Mouse (Mus musculus) limb, embryonic 15.5 days (tissue): ENCODE data around the gene Col6a4. TPM values are rescaled to one million over a fixed set of nuclear protein-coding genes. Genes with fewer than 3 reads are reported as not detected.

ENCODE experiments used
- ATAC-seq: fragments of 200-750 bp; cut with Nextera tagmentation; 2 replicates; pipeline ENCODE4 v1.8.0; 2017; ENCODE audit warnings: low read depth, moderate TSS enrichment; ENCODE audit not compliant: insufficient number of reproducible peaks, low FRiP score, low TSS enrichment
- H3K27ac ChIP-seq: fragments of 300-500 bp; sonication (generic); 2 replicates; pipeline ENCODE4 v1.5.1; 2015; ENCODE audit warnings: moderate library complexity, mild to moderate bottlenecking, inconsistent platforms
- H3K27me3 ChIP-seq: fragments of 300-500 bp; sonication (generic); 2 replicates; pipeline ENCODE4 v1.6.1; 2015; ENCODE audit warnings: inconsistent platforms
- H3K36me3 ChIP-seq: fragments of 300-500 bp; sonication (generic); 2 replicates; pipeline ENCODE4 v1.6.1; 2015; ENCODE audit warnings: inconsistent platforms
- H3K4me1 ChIP-seq: fragments of 300-500 bp; sonication (generic); 2 replicates; pipeline ENCODE4 v1.6.1; 2015; ENCODE audit warnings: inconsistent platforms
- H3K4me2 ChIP-seq: fragments of 300-500 bp; sonication (generic); 2 replicates; pipeline ENCODE4 v1.6.1; 2015; ENCODE audit warnings: mild to moderate bottlenecking, inconsistent platforms
- H3K4me3 ChIP-seq: fragments of 300-500 bp; sonication (generic); 2 replicates; pipeline ENCODE4 v1.5.1; 2015; ENCODE audit warnings: mild to moderate bottlenecking, inconsistent platforms
- H3K9ac ChIP-seq: fragments of 300-500 bp; sonication (generic); 2 replicates; pipeline ENCODE4 v1.6.1; 2015; ENCODE audit warnings: inconsistent platforms
- H3K9me3 ChIP-seq: fragments of 300-500 bp; sonication (generic); 2 replicates; pipeline ENCODE4 v1.6.1; 2016; ENCODE audit warnings: inconsistent platforms
- whole genome bisulfite sequencing: fragments of 180-500 bp; shearing (Covaris S2); methylation state at CpG from one replicate; pipeline ENCODE4 v1.1.7; 2015; 5-methylcytosine and 5-hydroxymethylcytosine counted together
- polyA plus RNA-seq: library from polyadenylated mRNA; unstranded; fragments of >200 nt; fragmentation: Nextera tagmentation; extraction: Ambion mirVana; gene quantifications from 2 replicates; pipeline ENCODE4 v1.2.1, GENCODE M21; 2015

Gene Col6a4
- polyA plus RNA-seq, 1 experiment from 2014 or later, result 0.26 TPM

DNA sequence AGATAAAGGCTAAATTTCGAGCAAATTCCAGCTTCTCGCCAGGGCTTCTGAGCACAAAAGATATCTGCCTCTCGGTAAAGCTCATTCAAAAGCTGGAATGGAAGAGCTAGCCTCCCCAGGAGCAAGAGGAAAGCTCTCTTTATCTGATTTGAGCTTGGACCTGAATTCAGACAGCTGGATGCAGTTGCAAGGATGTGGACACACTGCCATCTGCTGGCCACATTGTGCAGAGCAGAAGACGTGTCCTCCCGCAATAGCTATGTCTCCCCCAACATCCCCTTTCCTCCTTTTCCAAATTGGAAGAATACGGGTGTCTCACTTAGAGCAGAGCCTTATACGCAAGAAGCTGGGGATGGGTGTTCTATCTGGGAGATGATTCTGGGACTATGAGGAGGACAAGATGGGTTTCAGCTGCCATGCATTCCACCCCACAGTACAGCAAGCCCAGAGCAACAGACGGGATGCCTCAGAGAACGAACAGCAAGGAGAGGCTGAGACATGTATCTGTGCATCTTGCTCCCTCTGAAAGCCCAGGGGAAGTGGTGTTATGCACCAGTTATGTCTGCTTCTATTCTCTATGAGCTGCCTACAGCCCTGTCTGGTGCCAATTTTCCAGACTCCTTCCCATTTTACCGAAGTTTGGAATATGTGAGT is 16.3 kb upstream of the Col6a4 start:
- Histone ChIP-seq H3K4me2 (no peak overlapping the region), H3K4me1 (no peaks in the 10 kb centered on the region), H3K27me3 (no peaks in the 10 kb centered on the region), H3K4me3 (no peak overlapping the region), H3K9ac (no peak overlapping the region), H3K36me3 (no peaks in the 10 kb centered on the region), H3K27ac (no peak overlapping the region), H3K9me3 (no peaks in the 10 kb centered on the region)
- 34% methylated on average over 10 of the region's 10 CpGs for WGBS
- ATAC-seq, result no peak

DNA sequence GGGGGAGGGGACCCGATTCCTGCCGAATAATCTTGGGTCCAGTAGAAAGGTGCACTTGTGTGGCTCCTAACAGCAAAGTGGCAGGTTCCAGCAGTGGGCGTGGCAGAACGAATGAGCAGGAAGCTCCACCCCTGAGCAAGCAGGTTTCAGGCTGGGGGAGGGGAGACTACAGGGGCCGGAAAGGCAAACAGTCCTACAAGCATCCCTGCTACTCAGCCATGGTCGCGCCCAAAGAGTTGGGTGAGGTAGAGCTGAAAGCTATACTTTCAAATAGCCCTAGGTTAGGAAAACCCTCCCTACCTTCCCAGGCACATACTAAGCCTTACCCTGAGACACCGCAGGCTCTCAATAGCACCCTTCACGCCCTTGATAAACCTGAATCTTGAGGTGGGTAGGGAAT is 9.7 kb upstream of the Col6a4 start:
- Histone ChIP-seq H3K9me3 (no peaks in the 10 kb centered on the region), H3K36me3 (no peaks in the 10 kb centered on the region), H3K9ac (no peak overlapping the region), H3K27ac (no peak overlapping the region), H3K4me2 (no peak overlapping the region), H3K27me3 (no peaks in the 10 kb centered on the region), H3K4me1 (no peaks in the 10 kb centered on the region), H3K4me3 (no peak overlapping the region)
- WGBS, result 76% methylated on average over 9 of the region's 9 CpGs
- no peak for ATAC-seq

DNA sequence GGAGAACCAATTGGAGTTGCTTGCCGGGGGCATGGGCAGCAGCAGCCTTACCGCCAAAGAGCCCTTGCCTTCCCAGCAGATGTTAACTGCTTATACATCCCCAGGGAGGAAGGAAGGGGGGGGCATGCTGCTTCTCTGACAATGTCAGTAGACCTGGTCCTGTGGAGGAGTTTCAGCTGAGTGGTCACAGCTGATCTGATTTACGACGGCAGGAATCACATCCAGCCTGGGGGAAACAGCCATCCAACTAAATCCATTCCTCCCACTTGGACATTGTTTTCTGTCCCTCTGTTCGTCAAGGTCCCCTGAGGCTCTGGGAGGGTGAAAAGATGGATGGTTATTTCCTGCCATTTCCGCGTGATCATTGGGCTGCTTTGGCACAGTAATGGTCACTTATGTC is 7.8 kb upstream of the Col6a4 start:
- Histone ChIP-seq H3K9ac (no peak overlapping the region), H3K4me2 (no peak overlapping the region), H3K9me3 (no peaks in the 10 kb centered on the region), H3K27ac (no peak overlapping the region), H3K4me3 (no peak overlapping the region), H3K27me3 (no peaks in the 10 kb centered on the region), H3K36me3 (no peaks in the 10 kb centered on the region), H3K4me1 (no peaks in the 10 kb centered on the region)
- ATAC-seq, result no peak
- 78% methylated on average over 7 of the region's 7 CpGs for WGBS

DNA sequence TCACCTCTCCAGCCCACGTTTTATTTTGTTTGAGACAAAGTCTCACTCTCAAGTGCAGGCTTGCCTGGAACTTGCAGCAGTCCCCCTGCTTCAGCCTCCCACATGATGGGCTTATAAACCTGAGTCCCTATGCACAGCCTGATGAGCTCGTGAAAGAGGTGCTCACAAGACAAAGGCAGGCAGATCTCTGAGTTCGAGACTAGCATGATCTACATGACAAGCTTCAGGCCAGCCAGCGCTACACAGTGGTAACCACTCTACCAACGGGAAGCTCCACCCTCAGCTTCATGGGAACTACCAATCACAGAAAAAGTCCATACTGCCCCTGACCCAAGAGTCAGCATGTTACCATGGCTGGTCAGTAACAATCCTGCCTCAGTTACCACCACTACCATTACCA is 4.6 kb upstream of the Col6a4 start:
- no peak for ATAC-seq
- no peaks in the 10 kb centered on the region for H3K4me1 ChIP-seq
- 70% methylated on average over 5 of the region's 5 CpGs for WGBS
- no peaks in the 10 kb centered on the region for H3K27me3 ChIP-seq
- H3K27ac ChIP-seq, result no peak overlapping the region
- no peak overlapping the region for H3K9ac ChIP-seq
- no peak overlapping the region for H3K4me2 ChIP-seq
- no peaks in the 10 kb centered on the region for H3K36me3 ChIP-seq
- H3K9me3 ChIP-seq, result no peaks in the 10 kb centered on the region
- no peak overlapping the region for H3K4me3 ChIP-seq

DNA sequence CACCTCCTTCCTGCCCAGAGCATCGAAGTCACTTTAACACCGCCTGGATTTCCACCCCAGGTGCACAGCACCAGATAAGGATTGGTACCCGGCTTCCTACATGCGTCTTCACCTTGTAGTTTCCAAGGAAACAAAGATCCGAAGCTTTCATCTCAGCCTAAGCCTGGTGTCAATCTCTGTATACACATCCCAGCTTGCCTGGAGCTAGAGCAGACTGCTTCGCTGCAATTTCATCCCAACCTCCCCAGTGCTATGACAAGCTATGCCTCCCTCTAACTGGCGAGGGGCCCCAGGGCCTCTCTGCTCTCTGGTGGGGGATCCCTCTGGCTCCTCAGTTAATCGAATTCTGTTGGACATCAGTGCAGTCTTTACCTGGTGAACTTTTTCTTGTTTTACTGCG is 3.7 kb upstream of the Col6a4 start:
- no peaks in the 10 kb centered on the region for H3K27me3 ChIP-seq
- 71% methylated on average over 9 of the region's 9 CpGs for WGBS
- H3K4me1 ChIP-seq, result no peaks in the 10 kb centered on the region
- no peak for ATAC-seq
- H3K27ac ChIP-seq, result no peak overlapping the region
- no peak overlapping the region for H3K4me3 ChIP-seq
- no peaks in the 10 kb centered on the region for H3K36me3 ChIP-seq
- no peak overlapping the region for H3K4me2 ChIP-seq
- no peaks in the 10 kb centered on the region for H3K9me3 ChIP-seq
- no peak overlapping the region for H3K9ac ChIP-seq

DNA sequence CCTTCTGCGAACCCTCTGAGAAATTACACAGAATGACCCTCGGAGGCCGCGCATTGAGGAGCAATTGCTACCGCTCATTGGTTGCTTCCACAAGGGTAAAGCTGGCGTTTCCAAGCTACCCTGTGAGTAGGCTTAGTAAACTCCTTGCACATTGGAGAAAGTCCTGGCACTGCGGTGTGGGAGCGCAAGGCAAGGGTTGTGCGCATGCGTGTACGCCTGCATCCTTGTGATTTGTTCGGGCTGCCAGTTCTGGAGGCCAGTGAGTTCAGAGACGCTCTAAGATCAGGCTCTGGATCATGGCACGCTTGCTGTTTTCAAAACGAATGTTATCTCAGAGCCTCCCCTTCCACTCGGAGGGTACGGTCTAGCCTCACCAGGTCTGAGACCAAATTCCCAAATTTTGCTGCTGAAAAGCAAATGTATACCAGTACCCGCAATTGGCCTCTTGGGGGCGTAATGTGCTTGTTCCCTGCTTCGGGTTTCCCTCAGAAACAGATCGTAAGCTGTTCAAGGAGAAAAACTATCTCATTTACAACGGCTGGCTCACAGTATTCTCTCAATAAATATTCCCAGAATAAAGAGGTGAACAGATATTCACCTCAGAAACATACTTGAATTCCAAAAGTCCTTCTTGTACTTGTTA is 2.9 kb upstream of the Col6a4 start:
- no peak overlapping the region for H3K9ac ChIP-seq
- no peak overlapping the region for H3K27ac ChIP-seq
- no peaks in the 10 kb centered on the region for H3K27me3 ChIP-seq
- H3K4me3 ChIP-seq, result no peak overlapping the region
- H3K36me3 ChIP-seq, result no peaks in the 10 kb centered on the region
- H3K4me2 ChIP-seq, result no peak overlapping the region
- H3K4me1 ChIP-seq, result no peaks in the 10 kb centered on the region
- no peak for ATAC-seq
- WGBS, result 70% methylated on average over 22 of the region's 22 CpGs
- no peaks in the 10 kb centered on the region for H3K9me3 ChIP-seq

DNA sequence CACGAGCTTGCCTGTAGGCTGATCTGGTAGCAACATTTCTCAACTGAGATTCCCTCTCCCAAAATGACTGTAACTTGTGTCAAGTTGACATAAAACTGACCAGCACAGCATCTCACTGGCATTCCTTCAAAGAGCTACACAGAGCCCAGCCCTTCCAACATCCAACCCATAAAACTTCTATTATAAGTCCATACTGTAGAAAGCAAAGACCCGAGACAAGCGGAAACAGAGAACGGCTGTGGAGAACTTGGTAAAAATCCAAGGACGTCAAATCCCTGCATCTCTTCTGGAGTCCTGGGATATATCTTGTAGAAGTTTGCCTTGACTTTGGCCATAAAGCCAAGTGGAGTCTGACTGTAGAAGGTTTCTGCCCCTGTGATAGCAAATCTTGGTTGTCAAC is 15.1 kb downstream of the Col6a4 start:
- ATAC-seq, result no peak
- WGBS, result 76% methylated on average over 5 of the region's 5 CpGs
- Histone ChIP-seq H3K9ac (no peak overlapping the region), H3K4me3 (no peak overlapping the region), H3K4me2 (no peak overlapping the region), H3K27me3 (no peaks in the 10 kb centered on the region), H3K36me3 (no peaks in the 10 kb centered on the region), H3K4me1 (no peaks in the 10 kb centered on the region), H3K9me3 (no peaks in the 10 kb centered on the region), H3K27ac (no peak overlapping the region)

DNA sequence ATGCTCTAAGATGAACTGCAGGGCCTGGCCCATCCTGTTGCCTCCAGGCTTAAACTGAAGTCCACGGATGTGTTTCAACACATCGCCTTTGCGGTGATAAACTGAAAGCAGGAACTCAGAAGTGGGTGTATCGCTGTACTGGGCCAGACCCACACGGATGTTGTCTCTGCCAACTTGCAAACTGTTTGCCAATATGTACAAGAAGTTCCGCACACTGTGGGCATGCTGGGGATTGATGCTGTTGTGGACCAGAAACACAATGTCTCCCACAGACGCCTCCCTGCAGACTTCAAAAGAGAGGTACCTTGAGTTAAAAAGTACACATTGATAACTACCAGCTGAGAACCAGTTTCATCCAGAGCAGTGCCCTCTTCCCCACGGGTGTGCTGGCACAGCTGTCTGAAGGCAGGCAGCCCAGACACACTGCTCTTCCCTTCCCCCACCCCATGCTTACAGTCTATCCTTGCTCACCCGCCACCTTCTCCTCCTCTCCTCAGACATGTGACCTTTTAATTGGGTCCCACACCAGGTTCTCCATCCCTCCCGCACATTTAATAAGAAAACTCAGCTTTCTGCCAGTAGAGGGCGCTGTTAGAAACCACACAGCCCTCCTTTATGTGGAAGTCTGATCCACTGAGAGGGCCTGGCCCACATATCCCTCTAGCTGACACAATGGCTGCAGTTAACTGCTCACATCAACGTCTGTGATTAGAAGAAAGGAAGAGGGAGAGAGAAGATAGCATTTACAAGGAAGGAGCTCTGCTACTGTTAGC is 16.1 kb downstream of the Col6a4 start:
- no peaks in the 10 kb centered on the region for H3K9me3 ChIP-seq
- no peak overlapping the region for H3K4me3 ChIP-seq
- H3K27me3 ChIP-seq, result no peaks in the 10 kb centered on the region
- no peaks in the 10 kb centered on the region for H3K36me3 ChIP-seq
- H3K4me1 ChIP-seq, result no peaks in the 10 kb centered on the region
- H3K9ac ChIP-seq, result no peak overlapping the region
- whole genome bisulfite sequencing, result 63% methylated on average over 12 of the region's 12 CpGs
- no peak overlapping the region for H3K4me2 ChIP-seq
- no peak for ATAC-seq
- H3K27ac ChIP-seq, result no peak overlapping the region

DNA sequence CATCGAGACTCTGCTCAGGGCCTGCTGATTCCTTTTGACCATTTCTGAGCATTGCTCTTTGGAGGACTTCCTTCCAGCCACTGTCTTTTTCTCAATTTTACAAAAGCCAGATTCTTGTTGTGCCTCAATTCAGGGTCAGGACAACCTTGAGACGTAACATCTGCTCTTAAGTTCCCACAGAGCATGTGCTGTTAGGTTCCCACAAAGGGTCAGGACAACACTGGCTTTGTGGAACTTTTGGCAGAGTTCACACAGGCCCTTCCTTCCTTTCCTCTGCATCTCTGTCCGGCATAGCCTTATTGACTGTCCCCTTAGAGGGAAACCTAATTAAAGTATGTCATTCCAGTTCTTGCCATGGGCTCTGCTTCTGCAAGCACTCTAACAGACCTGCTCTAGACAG is 18.6 kb downstream of the Col6a4 start:
- H3K4me3 ChIP-seq, result no peak overlapping the region
- H3K4me1 ChIP-seq, result no peaks in the 10 kb centered on the region
- H3K27ac ChIP-seq, result no peak overlapping the region
- 78% methylated on average over 3 of the region's 3 CpGs for WGBS
- no peaks in the 10 kb centered on the region for H3K36me3 ChIP-seq
- H3K4me2 ChIP-seq, result no peak overlapping the region
- no peaks in the 10 kb centered on the region for H3K27me3 ChIP-seq
- H3K9ac ChIP-seq, result no peak overlapping the region
- no peaks in the 10 kb centered on the region for H3K9me3 ChIP-seq
- no peak for ATAC-seq

DNA sequence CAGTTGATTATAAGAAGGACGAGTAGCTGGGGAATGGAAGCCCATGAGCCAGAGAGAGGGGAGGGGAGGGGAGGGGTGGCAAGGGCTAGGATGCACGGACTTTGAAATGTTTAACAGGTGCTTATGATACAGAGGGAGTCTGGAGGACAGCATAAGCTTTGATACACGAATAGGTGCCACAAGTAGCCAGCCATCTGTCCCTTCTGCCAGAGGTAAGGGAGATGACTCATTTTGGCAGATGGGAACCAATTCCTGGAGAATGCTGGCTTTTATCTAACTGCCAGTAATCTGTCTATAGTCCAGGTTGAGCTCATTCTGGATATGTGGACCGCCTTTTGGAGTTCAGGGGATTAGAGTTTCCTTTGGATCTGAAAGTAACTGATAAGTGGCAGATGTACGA is 20.3 kb downstream of the Col6a4 start:
- Histone ChIP-seq H3K36me3 (no peaks in the 10 kb centered on the region), H3K27ac (no peak overlapping the region), H3K4me3 (no peak overlapping the region), H3K9me3 (no peaks in the 10 kb centered on the region), H3K27me3 (no peaks in the 10 kb centered on the region), H3K4me2 (no peak overlapping the region), H3K4me1 (no peaks in the 10 kb centered on the region), H3K9ac (no peak overlapping the region)
- 68% methylated on average over 5 of the region's 5 CpGs for WGBS
- no peak for ATAC-seq

DNA sequence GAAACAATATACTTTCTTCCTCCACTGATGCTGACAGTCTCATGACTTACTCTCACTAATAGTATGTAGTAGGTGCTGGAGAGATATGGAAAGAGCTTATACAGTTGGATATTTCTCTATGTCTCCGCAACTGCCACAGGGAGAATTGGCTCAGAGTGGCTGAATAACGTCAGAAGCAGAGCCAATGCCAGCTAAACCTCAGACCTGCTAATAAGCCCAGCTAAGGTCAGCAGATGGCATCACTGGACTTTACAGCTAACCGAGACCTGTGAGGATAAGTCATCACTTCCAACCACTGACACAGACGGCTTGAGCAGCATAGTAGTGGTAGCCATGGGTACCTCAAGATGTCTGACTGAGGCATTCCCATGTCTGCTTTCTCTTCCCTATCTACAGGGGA is 22.6 kb downstream of the Col6a4 start:
- WGBS, result 73% methylated on average over 4 of the region's 4 CpGs
- Histone ChIP-seq H3K4me1 (no peaks in the 10 kb centered on the region), H3K9ac (no peak overlapping the region), H3K4me2 (no peak overlapping the region), H3K4me3 (no peak overlapping the region), H3K36me3 (no peaks in the 10 kb centered on the region), H3K27me3 (no peaks in the 10 kb centered on the region), H3K27ac (no peak overlapping the region), H3K9me3 (no peaks in the 10 kb centered on the region)
- no peak for ATAC-seq

DNA sequence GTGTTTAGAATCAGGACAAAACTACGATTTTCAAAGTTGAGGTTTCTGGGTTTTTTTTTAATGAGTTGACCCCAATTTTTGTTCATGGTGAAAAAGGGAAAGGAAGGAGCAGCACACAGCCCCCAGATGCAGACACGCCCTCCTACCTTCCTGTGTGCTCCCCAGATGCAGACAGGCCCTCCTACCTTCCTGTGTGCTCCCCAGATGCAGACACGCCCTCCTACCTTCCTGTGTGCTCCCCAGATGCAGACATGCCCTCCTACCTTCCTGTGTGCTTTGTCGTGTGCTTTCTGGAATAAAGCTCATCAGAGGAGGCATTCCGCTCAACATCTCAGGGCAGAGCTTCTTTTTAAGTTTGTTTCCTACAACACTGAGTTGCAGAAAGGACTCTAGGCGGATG is 24.9 kb downstream of the Col6a4 start:
- no peak for ATAC-seq
- Histone ChIP-seq H3K9me3 (no peaks in the 10 kb centered on the region), H3K27me3 (no peaks in the 10 kb centered on the region), H3K36me3 (no peaks in the 10 kb centered on the region), H3K4me3 (no peak overlapping the region), H3K9ac (no peak overlapping the region), H3K4me1 (no peaks in the 10 kb centered on the region), H3K4me2 (no peak overlapping the region), H3K27ac (no peak overlapping the region)
- 72% methylated on average over 6 of the region's 6 CpGs for WGBS
